Mouse (Mus musculus) heart, embryonic 11.5 days (tissue): Measurements from ENCODE around the gene Dio1. TPM values are rescaled to one million over a fixed set of nuclear protein-coding genes. Genes with fewer than 3 reads are reported as not detected.

Experiments used
- ATAC-seq: fragments of 200-750 bp; cut with Nextera tagmentation; replicated peaks from 2 replicates; pipeline ENCODE4 v1.8.0; 2017; ENCODE audit warnings: moderate library complexity; ENCODE audit not compliant: insufficient number of reproducible peaks, low FRiP score, low TSS enrichment
- H3K27ac ChIP-seq: fragments of 300-500 bp; sonication (generic); 2 replicates; pipeline ENCODE4 v1.5.1; 2014; ENCODE audit warnings: mild to moderate bottlenecking, low read depth, low read length
- H3K27me3 ChIP-seq: fragments of 300-500 bp; sonication (generic); 2 replicates; pipeline ENCODE4 v1.6.1; 2014; ENCODE audit warnings: mild to moderate bottlenecking, low read length, mixed read lengths; ENCODE audit not compliant: control insufficient read depth, insufficient read depth
- H3K36me3 ChIP-seq: fragments of 300-500 bp; sonication (generic); 2 replicates; pipeline ENCODE4 v1.6.1; 2014; ENCODE audit warnings: mild to moderate bottlenecking, low read length, moderate library complexity, mixed read lengths; ENCODE audit not compliant: control insufficient read depth, insufficient read depth
- H3K4me1 ChIP-seq: fragments of 300-500 bp; sonication (generic); 2 replicates; pipeline ENCODE4 v1.6.1; 2014; ENCODE audit warnings: low read length; ENCODE audit not compliant: control insufficient read depth, insufficient read depth
- H3K4me2 ChIP-seq: fragments of 300-500 bp; sonication (generic); 2 replicates; pipeline ENCODE4 v1.6.1; 2014; ENCODE audit warnings: mild to moderate bottlenecking, moderate library complexity
- H3K4me3 ChIP-seq: fragments of 300-500 bp; sonication (generic); 2 replicates; pipeline ENCODE4 v1.5.1; 2014; ENCODE audit warnings: low read depth, low read length
- H3K9ac ChIP-seq: fragments of 300-500 bp; sonication (generic); 2 replicates; pipeline ENCODE4 v1.6.1; 2014; ENCODE audit warnings: mild to moderate bottlenecking, low read depth, low read length, moderate library complexity
- H3K9me3 ChIP-seq: fragments of 300-500 bp; sonication (generic); replicated peaks from 2 replicates; pipeline ENCODE4 v1.6.1; 2016; ENCODE audit warnings: low read length; ENCODE audit not compliant: control insufficient read depth
- WGBS: fragments of 180-500 bp; shearing (Covaris S2); extraction: QIAGEN DNeasy Blood & Tissue Kit; methylation state at CpG from one replicate; pipeline ENCODE4 v1.1.7; 2014; ENCODE audit not compliant: insufficient replicate concordance; 5-methylcytosine and 5-hydroxymethylcytosine counted together
- polyA plus RNA-seq: library from polyadenylated mRNA; unstranded; fragments of >200 nt; fragmentation: Nextera tagmentation; extraction: Ambion mirVana; gene quantifications from 2 replicates; pipeline ENCODE4 v1.2.1, GENCODE M21; 2014

Gene Dio1
- polyA plus RNA-seq, 1 experiment from 2014 or later = not detected

DNA sequence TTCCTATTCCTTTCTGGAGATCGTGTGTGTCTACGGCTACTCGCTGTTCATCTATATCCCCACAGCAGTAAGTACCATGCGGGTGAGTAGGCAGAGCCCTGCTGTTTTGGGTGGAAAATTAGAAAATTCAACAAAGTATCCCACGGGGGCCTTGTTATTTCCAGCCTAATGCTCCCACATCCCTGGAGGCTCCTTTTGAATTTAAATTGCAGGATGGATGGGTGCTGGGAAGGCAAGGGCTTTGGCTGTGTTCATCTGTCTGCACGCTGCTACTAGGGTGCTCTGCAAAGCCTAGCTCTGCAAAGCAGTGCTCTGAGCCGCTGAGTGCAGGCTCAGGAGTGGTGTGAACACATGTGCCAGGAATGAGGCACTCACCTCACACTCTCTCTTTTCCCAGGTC, 37.6 kb upstream of the Dio1 start:
- WGBS = 78% methylated on average over 7 of the region's 7 CpGs
- no peaks in the 10 kb centered on the region for H3K27me3 ChIP-seq
- H3K9me3 ChIP-seq = no peaks in the 10 kb centered on the region
- H3K4me3 ChIP-seq = no peak overlapping the region
- no peak overlapping the region for H3K4me2 ChIP-seq
- no peaks in the 10 kb centered on the region for H3K36me3 ChIP-seq
- no peak overlapping the region for H3K27ac ChIP-seq
- H3K9ac ChIP-seq = no peak overlapping the region
- 0 out of 2 replicates have a peak, but pooled peaks cover 2% of the 10 kb centered on the region for H3K4me1 ChIP-seq
- no peak for ATAC-seq

- Histone ChIP-seq H3K27ac (no peak overlapping the region), H3K4me1 (no peaks in the 10 kb centered on the region), H3K36me3 (no peaks in the 10 kb centered on the region), H3K4me3 (no peak overlapping the region), H3K27me3 (no peaks in the 10 kb centered on the region), H3K9ac (no peak overlapping the region), H3K4me2 (no peak overlapping the region), H3K9me3 (no peaks in the 10 kb centered on the region)
- WGBS = 61% methylated on average over 5 of the region's 5 CpGs
- no peak for ATAC-seq
Observed at GRCm38 (mm10) chr4:107341354-107341753, 34.4 kb upstream of the Dio1 start.

DNA sequence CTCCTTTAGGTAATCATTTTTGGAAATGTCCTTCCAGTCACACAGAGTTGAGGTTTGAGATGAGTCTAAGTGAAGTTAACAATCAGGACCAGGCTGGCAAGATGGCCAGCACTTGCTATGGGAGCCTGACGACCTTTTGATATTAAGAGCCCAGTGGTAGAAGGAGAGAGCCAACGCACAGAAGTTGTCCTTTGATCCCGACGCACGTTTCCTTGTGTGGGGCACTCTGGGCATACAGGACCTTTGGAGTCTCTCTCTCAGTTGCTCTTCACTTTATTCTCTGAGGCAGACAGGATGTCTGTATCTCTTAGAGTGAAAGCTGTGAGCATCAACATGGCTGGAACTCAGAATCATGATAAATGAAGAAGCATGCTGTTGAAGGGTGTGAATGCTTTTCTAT, 30.5 kb upstream of the Dio1 start:
- no peaks in the 10 kb centered on the region for H3K36me3 ChIP-seq
- no peak overlapping the region for H3K27ac ChIP-seq
- WGBS = 84% methylated on average over 5 of the region's 5 CpGs
- H3K4me2 ChIP-seq = no peak overlapping the region
- no peaks in the 10 kb centered on the region for H3K9me3 ChIP-seq
- H3K9ac ChIP-seq = no peak overlapping the region
- no peak for ATAC-seq
- no peaks in the 10 kb centered on the region for H3K27me3 ChIP-seq
- no peak overlapping the region for H3K4me3 ChIP-seq
- no peaks in the 10 kb centered on the region for H3K4me1 ChIP-seq

- no peaks in the 10 kb centered on the region for H3K4me1 ChIP-seq
- H3K36me3 ChIP-seq = no peaks in the 10 kb centered on the region
- H3K4me2 ChIP-seq = no peak overlapping the region
- WGBS = 68% methylated on average over 8 of the region's 8 CpGs
- no peak overlapping the region for H3K4me3 ChIP-seq
- no peak overlapping the region for H3K9ac ChIP-seq
- ATAC-seq = no peak
- H3K9me3 ChIP-seq = no peaks in the 10 kb centered on the region
- no peak overlapping the region for H3K27ac ChIP-seq
- H3K27me3 ChIP-seq = no peaks in the 10 kb centered on the region
Observed at GRCm38 (mm10) chr4:107336356-107336755, 29.4 kb upstream of the Dio1 start.

- H3K9me3 ChIP-seq = no peaks in the 10 kb centered on the region
- H3K27me3 ChIP-seq = no peaks in the 10 kb centered on the region
- H3K36me3 ChIP-seq = no peaks in the 10 kb centered on the region
- WGBS = 88% methylated on average over 4 of the region's 4 CpGs
- no peak overlapping the region for H3K9ac ChIP-seq
- no peaks in the 10 kb centered on the region for H3K4me1 ChIP-seq
- H3K27ac ChIP-seq = no peak overlapping the region
- no peak for ATAC-seq
- no peak overlapping the region for H3K4me2 ChIP-seq
- no peak overlapping the region for H3K4me3 ChIP-seq
Observed at GRCm38 (mm10) chr4:107333514-107333913, 26.5 kb upstream of the Dio1 start.

DNA sequence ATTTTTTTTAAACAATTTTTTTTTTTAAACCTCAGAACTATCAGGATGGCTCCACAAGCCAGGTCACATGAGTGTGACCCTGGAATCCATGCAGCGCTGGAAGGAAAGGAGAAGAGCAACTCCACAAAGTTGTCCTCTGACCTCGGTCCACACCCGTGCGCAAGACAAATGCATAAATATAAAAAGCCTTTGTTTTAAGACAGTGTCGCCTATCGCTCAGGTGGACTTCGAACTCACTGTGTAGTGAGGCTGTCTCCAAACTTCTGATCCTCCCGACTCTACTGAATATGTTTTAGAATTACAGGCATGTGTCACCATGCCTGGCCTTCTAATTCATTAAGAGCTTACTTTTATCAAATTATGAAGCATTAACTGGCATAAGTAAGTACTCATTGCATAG, 21.6 kb upstream of the Dio1 start:
- H3K9ac ChIP-seq = no peak overlapping the region
- 93% methylated on average over 8 of the region's 8 CpGs for WGBS
- no peak overlapping the region for H3K4me2 ChIP-seq
- no peak for ATAC-seq
- no peak overlapping the region for H3K27ac ChIP-seq
- H3K4me3 ChIP-seq = no peak overlapping the region
- no peaks in the 10 kb centered on the region for H3K27me3 ChIP-seq
- H3K9me3 ChIP-seq = no peaks in the 10 kb centered on the region
- H3K36me3 ChIP-seq = no peaks in the 10 kb centered on the region
- H3K4me1 ChIP-seq = no peaks in the 10 kb centered on the region

DNA sequence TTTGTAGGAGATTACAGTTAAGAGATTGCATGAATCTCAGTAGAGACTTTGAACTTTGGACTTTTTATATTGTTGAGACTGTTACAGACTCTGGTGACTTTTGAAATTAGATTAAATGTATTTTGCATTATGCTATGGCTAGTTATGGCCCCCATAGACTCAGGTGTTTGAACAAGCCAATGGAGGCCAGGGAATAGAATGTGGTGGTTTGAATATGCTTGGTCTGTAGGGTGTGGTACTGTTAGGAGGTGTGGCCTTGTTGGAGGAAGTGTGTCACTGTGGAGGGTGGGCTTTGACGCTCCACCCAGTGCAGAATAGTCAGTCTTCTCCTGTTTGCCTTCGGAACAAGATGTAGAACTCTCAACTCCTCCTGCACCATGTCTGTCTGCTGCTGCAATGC, 16.1 kb upstream of the Dio1 start:
- Histone ChIP-seq H3K4me1 (no peaks in the 10 kb centered on the region), H3K4me2 (no peak overlapping the region), H3K9ac (no peak overlapping the region), H3K9me3 (no peaks in the 10 kb centered on the region), H3K27ac (no peak overlapping the region), H3K4me3 (no peak overlapping the region), H3K36me3 (0 out of 2 replicates have a peak, but pooled peaks cover 9% of the 10 kb centered on the region), H3K27me3 (no peaks in the 10 kb centered on the region)
- ATAC-seq = no peak
- 87% methylated on average over 2 of the region's 2 CpGs for WGBS

- Histone ChIP-seq H3K36me3 (0 out of 2 replicates have a peak, but pooled peaks cover 9% of the 10 kb centered on the region), H3K27me3 (no peaks in the 10 kb centered on the region), H3K27ac (no peak overlapping the region), H3K4me3 (no peak overlapping the region), H3K9me3 (no peaks in the 10 kb centered on the region), H3K4me2 (no peak overlapping the region), H3K9ac (no peak overlapping the region), H3K4me1 (no peaks in the 10 kb centered on the region)
- ATAC-seq = no peak
- 66% methylated on average over 2 of the region's 2 CpGs for WGBS
Observed at GRCm38 (mm10) chr4:107321041-107321440, 14.1 kb upstream of the Dio1 start.

DNA sequence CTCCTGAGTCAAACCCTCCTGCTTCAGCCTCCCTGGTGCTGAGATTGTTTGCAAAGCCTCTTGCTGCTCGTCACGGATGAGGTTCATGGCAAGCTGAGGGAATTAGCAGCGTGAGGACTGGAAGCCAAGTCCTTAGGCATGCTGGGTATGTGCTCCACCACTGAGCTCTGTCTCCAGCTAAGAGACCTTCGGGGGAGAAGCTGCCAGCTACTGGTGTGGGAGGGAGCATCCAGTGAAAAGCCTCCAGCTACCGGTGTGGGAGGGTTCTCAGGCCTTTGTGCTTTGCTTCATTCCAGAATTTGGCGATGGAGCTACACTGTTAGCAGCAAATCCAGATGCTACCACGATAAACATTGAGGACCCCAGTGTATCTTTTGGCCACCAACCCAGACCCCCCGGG, 11.7 kb upstream of the Dio1 start:
- Histone ChIP-seq H3K4me2 (no peak overlapping the region), H3K4me3 (no peak overlapping the region), H3K27me3 (no peaks in the 10 kb centered on the region), H3K4me1 (peaks cover 7% of the 10 kb centered on the region; the same call in 1 of the 2 replicates), H3K36me3 (0 out of 2 replicates have a peak, but pooled peaks cover 9% of the 10 kb centered on the region), H3K9ac (no peak overlapping the region), H3K27ac (no peak overlapping the region), H3K9me3 (no peaks in the 10 kb centered on the region)
- no peak for ATAC-seq
- whole genome bisulfite sequencing = 74% methylated on average over 8 of the region's 8 CpGs
